Comparison of ENCODE assay signal across 12 mouse cellular contexts in genomic region chr16:44238835-44239263, GRCm38 (mm10).
DNase-seq lines count a peak whose midpoint lies in the region; ATAC-seq and TF ChIP-seq lines count a peak whose summit lies in the region.
"Had no signal": no experiment of that assay in that cellular context is flagged by ENCODE, and none has a peak within 500 bp of the region (broad histone marks: within the 10 kb centered on the region; RNA-seq: fewer than 3 reads in every experiment).

No protein-coding gene starts in this region.

- H3K4me3 ChIP-seq in embryonic facial prominence, embryonic 13.5 days = no peak overlapping the region
- H3K4me3 ChIP-seq in myocyte = no peak overlapping the region
- no peak overlapping the region for H3K4me3 ChIP-seq in hindbrain, embryonic 14.5 days (replicated peaks; ENCODE audit: low read length)
- no peak overlapping the region for H3K4me3 ChIP-seq in thymus, adult 2 months (ENCODE audit: control insufficient read depth, insufficient read depth, low read length)
- H3K4me3 ChIP-seq: intestine, embryonic 15.5 days had no signal

- 0 out of 2 replicates have a peak, but pooled peaks have one; percentile 7 for ATAC-seq in embryonic facial prominence, embryonic 13.5 days (ENCODE audit: insufficient number of reproducible peaks, insufficient read depth, low FRiP score, low TSS enrichment, low read depth)
- ATAC-seq in megakaryocyte progenitor cell, adult 5-6 weeks (replicated peaks; ENCODE audit: poor library complexity) = no peak
- ATAC-seq in hindbrain, embryonic 14.5 days (ENCODE audit: low FRiP score) = no peak
- ATAC-seq: intestine, embryonic 15.5 days; midbrain, embryonic 16.5 days had no signal

- H3K4me1 ChIP-seq in embryonic facial prominence, embryonic 13.5 days = peaks cover 3% of the 10 kb centered on the region; the same call in 1 of the 2 replicates
- no peaks in the 10 kb centered on the region for H3K4me1 ChIP-seq in hindbrain, embryonic 14.5 days (replicated peaks; ENCODE audit: control insufficient read depth, insufficient read depth, low read length)
- no peaks in the 10 kb centered on the region for H3K4me1 ChIP-seq in thymus, adult 2 months (replicated peaks; ENCODE audit: control insufficient read depth, insufficient read depth, low read length)
- H3K4me1 ChIP-seq: intestine, embryonic 15.5 days had no signal

- TF ChIP-seq CTCF in thymus, adult 2 months (IDR thresholded peaks at IDR 0.05; ENCODE audit: borderline replicate concordance, control insufficient read depth, extremely low read depth, insufficient read depth, low read length, poor library complexity) = no peak

- no peaks in the 10 kb centered on the region for H3K36me3 ChIP-seq in embryonic facial prominence, embryonic 13.5 days
- H3K36me3 ChIP-seq in myocyte (ENCODE audit: control insufficient read depth, insufficient read depth) = no peaks in the 10 kb centered on the region
- no peaks in the 10 kb centered on the region for H3K36me3 ChIP-seq in hindbrain, embryonic 14.5 days (replicated peaks; ENCODE audit: control insufficient read depth, insufficient read depth)
- no peaks in the 10 kb centered on the region for H3K36me3 ChIP-seq in thymus, adult 2 months (ENCODE audit: control insufficient read depth, insufficient read depth, low read length)
- H3K36me3 ChIP-seq: G1E; intestine, embryonic 15.5 days had no signal

- intact Hi-C loops in gastrocnemius, postnatal 36 days (cut with DNase I) = loop anchor here (2.0 kb wide), 2 partner anchors 66 to 98 kb away; partner anchors contain the start of gene Usf3

- 45% methylated on average over 10 of the region's 10 CpGs for whole genome bisulfite sequencing in embryonic facial prominence, embryonic 13.5 days
- WGBS in hindbrain, embryonic 14.5 days = 63% methylated on average over 10 of the region's 10 CpGs
- 82% methylated on average over 10 of the region's 10 CpGs for WGBS in thymus, adult 2 months

- no peak overlapping the region for H3ac ChIP-seq in myocyte (ENCODE audit: control insufficient read depth, insufficient read length)

- H3K4me2 ChIP-seq in embryonic facial prominence, embryonic 13.5 days = no peak overlapping the region
- H3K4me2 ChIP-seq in myocyte (ENCODE audit: low read depth) = peak overlapping the region; percentile 60
- H3K4me2 ChIP-seq in hindbrain, embryonic 14.5 days (replicated peaks) = no peak overlapping the region
- H3K4me2 ChIP-seq: intestine, embryonic 15.5 days had no signal

- DNase-seq in layer of hippocampus, adult 11-12 months (ENCODE audit: low spot score) = peak; percentile 48
- DNase-seq in layer of hippocampus, postnatal 25 days (ENCODE audit: extremely low spot score in 1 of 2, low spot score in 1 of 2) = no peak
- DNase-seq in gastrocnemius, postnatal 36 days = peak; percentile 56 to 58
- no peak for DNase-seq in hindbrain, embryonic 14.5 days (ENCODE audit: low spot score)
- no peak for DNase-seq in thymus, adult 2 months
- DNase-seq: liver had no signal

- no peak for TF ChIP-seq POLR2A in myocyte (IDR thresholded peaks at IDR 0.05; ENCODE audit: insufficient read length, low read depth)
- TF ChIP-seq POLR2A in thymus, adult 2 months (IDR thresholded peaks at IDR 0.05; ENCODE audit: control insufficient read depth, extremely low read depth, insufficient read depth, low read length, poor library complexity) = no peak

- H3K27ac ChIP-seq in embryonic facial prominence, embryonic 13.5 days = no peak overlapping the region
- no peak overlapping the region for H3K27ac ChIP-seq in hindbrain, embryonic 14.5 days
- no peak overlapping the region for H3K27ac ChIP-seq in thymus, adult 2 months (ENCODE audit: control insufficient read depth, insufficient read depth, low read length)
- H3K27ac ChIP-seq: intestine, embryonic 15.5 days had no signal

- H3K27me3 ChIP-seq in embryonic facial prominence, embryonic 13.5 days = no peaks in the 10 kb centered on the region
- no peaks in the 10 kb centered on the region for H3K27me3 ChIP-seq in myocyte (ENCODE audit: control insufficient read depth, insufficient read depth, insufficient read length)
- H3K27me3 ChIP-seq in hindbrain, embryonic 14.5 days (ENCODE audit: control insufficient read depth, insufficient read depth, low read length) = no peaks in the 10 kb centered on the region
- no peaks in the 10 kb centered on the region for H3K27me3 ChIP-seq in thymus, adult 2 months (ENCODE audit: control insufficient read depth, insufficient read depth, low read length)
- H3K27me3 ChIP-seq: intestine, embryonic 15.5 days had no signal

- no peak overlapping the region for H3K9ac ChIP-seq in embryonic facial prominence, embryonic 13.5 days
- no peak overlapping the region for H3K9ac ChIP-seq in hindbrain, embryonic 14.5 days
- H3K9ac ChIP-seq: intestine, embryonic 15.5 days had no signal

- H3K79me2 ChIP-seq in myocyte (ENCODE audit: control insufficient read depth, insufficient read depth) = no peaks in the 10 kb centered on the region

- no peaks in the 10 kb centered on the region for H3K9me3 ChIP-seq in embryonic facial prominence, embryonic 13.5 days
- H3K9me3 ChIP-seq in hindbrain, embryonic 14.5 days (ENCODE audit: control insufficient read depth, low read length) = no peaks in the 10 kb centered on the region
- H3K9me3 ChIP-seq: G1E; intestine, embryonic 15.5 days had no signal

TF ChIP-seq in myocyte, 11 proteins besides CTCF, POLR2A, EP300 and RAD21:
- TF ChIP-seq REST (IDR thresholded peaks at IDR 0.05; ENCODE audit: insufficient read depth, insufficient read length) (no peak), MYOD1 (IDR thresholded peaks at IDR 0.05; ENCODE audit: control insufficient read depth in 1 of 3, insufficient read length in 2 of 3, low read depth in 2 of 3) (peak; percentile 57 to 92 (median 88)), POLR2AphosphoS2 (IDR thresholded peaks at IDR 0.05; ENCODE audit: insufficient read length, low read depth) (no peak), E2F4 (IDR thresholded peaks at IDR 0.05; ENCODE audit: insufficient read depth) (no peak), SRF (IDR thresholded peaks at IDR 0.05; ENCODE audit: control insufficient read depth, insufficient read length, low read depth) (no peak), TCF12 (IDR thresholded peaks at IDR 0.05; ENCODE audit: insufficient read depth, poor library complexity, severe bottlenecking) (peak; percentile 82), MYOG (IDR thresholded peaks at IDR 0.05; ENCODE audit: control insufficient read depth in 1 of 3, insufficient read depth in 1 of 3, insufficient read length in 2 of 3, low read depth in 2 of 3) (peak in 2 of 3 experiments; percentile 77 to 97), USF1 (IDR thresholded peaks at IDR 0.05; ENCODE audit: low read depth) (no peak)

Comparison
In these comparisons a context has a peak if more than half of its experiments do, and no peak if none do; other contexts are left out.
1. DNase-seq: peak in layer of hippocampus, adult 11-12 months (single experiment) and gastrocnemius, postnatal 36 days (2 of 2); none in layer of hippocampus, postnatal 25 days (0 of 2), hindbrain, embryonic 14.5 days (single experiment) and thymus, adult 2 months (single experiment).